Mouse (Mus musculus) hindbrain, embryonic 12.5 days (tissue): Measurements from ENCODE around the gene Hpf1. TPM values are rescaled to one million over a fixed set of nuclear protein-coding genes. Genes with fewer than 3 reads are reported as not detected.

Experiments
- ATAC-seq: fragments of 200-750 bp; cut with Nextera tagmentation; 2 replicates; pipeline ENCODE4 v1.8.0; 2017; ENCODE audit warnings: moderate TSS enrichment; ENCODE audit not compliant: low FRiP score
- H3K27ac ChIP-seq: fragments of 300-500 bp; sonication (generic); 2 replicates; pipeline ENCODE4 v1.5.1; 2016; ENCODE audit warnings: mild to moderate bottlenecking
- H3K27me3 ChIP-seq: fragments of 300-500 bp; sonication (generic); 2 replicates; pipeline ENCODE4 v1.6.1; 2016; ENCODE audit warnings: mild to moderate bottlenecking
- H3K36me3 ChIP-seq: fragments of 300-500 bp; sonication (generic); 2 replicates; pipeline ENCODE4 v1.6.1; 2016; ENCODE audit warnings: mild to moderate bottlenecking
- H3K4me1 ChIP-seq: fragments of 300-500 bp; sonication (generic); 2 replicates; pipeline ENCODE4 v1.6.1; 2016
- H3K4me2 ChIP-seq: fragments of 300-500 bp; sonication (generic); replicated peaks from 2 replicates; pipeline ENCODE4 v1.6.1; 2016; ENCODE audit warnings: mild to moderate bottlenecking
- H3K4me3 ChIP-seq: fragments of 300-500 bp; sonication (generic); 2 replicates; pipeline ENCODE4 v1.5.1; 2016; ENCODE audit warnings: mild to moderate bottlenecking
- H3K9ac ChIP-seq: fragments of 300-500 bp; sonication (generic); 2 replicates; pipeline ENCODE4 v1.6.1; 2016; ENCODE audit warnings: mild to moderate bottlenecking, moderate library complexity
- H3K9me3 ChIP-seq: fragments of 300-500 bp; sonication (generic); replicated peaks from 2 replicates; pipeline ENCODE4 v1.6.1; 2016; ENCODE audit warnings: mild to moderate bottlenecking
- WGBS: fragments of 180-500 bp; shearing (Covaris S2); methylation state at CpG from one replicate; pipeline ENCODE4 v1.1.7; 2016; 5-methylcytosine and 5-hydroxymethylcytosine counted together
- polyA plus RNA-seq: library from polyadenylated mRNA; unstranded; fragments of >200 nt; fragmentation: Nextera tagmentation; extraction: Ambion mirVana; gene quantifications from 2 replicates; pipeline ENCODE4 v1.2.1, GENCODE M21; 2016

The Hpf1 gene
- polyA plus RNA-seq, 1 experiment from 2014 or later = 116 TPM

- ATAC-seq = no peak
- Histone ChIP-seq H3K36me3 (no peaks in the 10 kb centered on the region), H3K4me3 (no peak overlapping the region), H3K27ac (no peak overlapping the region), H3K4me1 (no peaks in the 10 kb centered on the region), H3K27me3 (no peaks in the 10 kb centered on the region; the same call in 1 of the 2 replicates), H3K4me2 (no peak overlapping the region), H3K9ac (no peak overlapping the region), H3K9me3 (no peaks in the 10 kb centered on the region)
- 85% methylated on average over 2 of the region's 2 CpGs for WGBS
Observed at GRCm38 (mm10) chr8:60869761-60870160, 20.5 kb upstream of the Hpf1 start.

- Histone ChIP-seq H3K9me3 (no peaks in the 10 kb centered on the region), H3K4me1 (no peaks in the 10 kb centered on the region), H3K27ac (no peak overlapping the region), H3K36me3 (no peaks in the 10 kb centered on the region), H3K27me3 (no peaks in the 10 kb centered on the region; the same call in 1 of the 2 replicates), H3K4me3 (no peak overlapping the region), H3K4me2 (no peak overlapping the region), H3K9ac (no peak overlapping the region)
- ATAC-seq = no peak
- WGBS = 89% methylated on average over 13 of the region's 13 CpGs
Observed at GRCm38 (mm10) chr8:60870231-60871193, 19.7 kb upstream of the Hpf1 start.

GRCm38 (mm10) chr8:60878617-60879016 is 11.6 kb upstream of the Hpf1 start:
- H3K27me3 ChIP-seq = no peaks in the 10 kb centered on the region
- H3K4me1 ChIP-seq = no peaks in the 10 kb centered on the region
- H3K36me3 ChIP-seq = no peaks in the 10 kb centered on the region
- H3K27ac ChIP-seq = no peak overlapping the region
- H3K9ac ChIP-seq = no peak overlapping the region
- ATAC-seq = no peak
- WGBS = 57% methylated on average over 2 of the region's 2 CpGs
- H3K4me2 ChIP-seq = no peak overlapping the region
- H3K9me3 ChIP-seq = no peaks in the 10 kb centered on the region
- no peak overlapping the region for H3K4me3 ChIP-seq

- no peak overlapping the region for H3K4me2 ChIP-seq
- H3K27me3 ChIP-seq = no peaks in the 10 kb centered on the region
- H3K36me3 ChIP-seq = no peaks in the 10 kb centered on the region
- H3K4me3 ChIP-seq = no peak overlapping the region
- H3K9ac ChIP-seq = no peak overlapping the region
- no peak overlapping the region for H3K27ac ChIP-seq
- WGBS = 76% methylated on average over 4 of the region's 4 CpGs
- no peaks in the 10 kb centered on the region for H3K9me3 ChIP-seq
- no peak for ATAC-seq
- no peaks in the 10 kb centered on the region for H3K4me1 ChIP-seq
Observed at GRCm38 (mm10) chr8:60883419-60884137, 6.6 kb upstream of the Hpf1 start.

GRCm38 (mm10) chr8:60886736-60887135 is 3.5 kb upstream of the Hpf1 start:
- Histone ChIP-seq H3K27me3 (no peaks in the 10 kb centered on the region), H3K27ac (no peak overlapping the region), H3K4me1 (peaks cover 11% of the 10 kb centered on the region), H3K4me3 (no peak overlapping the region), H3K36me3 (no peaks in the 10 kb centered on the region), H3K4me2 (no peak overlapping the region), H3K9me3 (no peaks in the 10 kb centered on the region), H3K9ac (no peak overlapping the region)
- WGBS = 66% methylated on average over 6 of the region's 6 CpGs
- no peak for ATAC-seq

- no peak overlapping the region for H3K27ac ChIP-seq
- 90% methylated on average over 11 of the region's 11 CpGs for WGBS
- peak overlapping the region; percentile 71; the same call in 1 of the 2 replicates for H3K4me2 ChIP-seq
- H3K9me3 ChIP-seq = no peaks in the 10 kb centered on the region
- H3K27me3 ChIP-seq = no peaks in the 10 kb centered on the region
- peaks cover 12% of the 10 kb centered on the region for H3K4me1 ChIP-seq
- peak overlapping the region; percentile 73; the same call in 1 of the 2 replicates for H3K4me3 ChIP-seq
- ATAC-seq = no peak
- H3K9ac ChIP-seq = no peak overlapping the region
- H3K36me3 ChIP-seq = 0 out of 2 replicates have a peak, but pooled peaks cover 4% of the 10 kb centered on the region
Observed at GRCm38 (mm10) chr8:60889131-60889842, 931 bp upstream of the Hpf1 start.

GRCm38 (mm10) chr8:60890520-60890874 is 279 bp downstream of the Hpf1 start:
- ATAC-seq = no peak
- Histone ChIP-seq H3K4me3 (peak overlapping the region; percentile 73), H3K9ac (peak overlapping the region; percentile 75), H3K27me3 (no peaks in the 10 kb centered on the region), H3K4me1 (peaks cover 12% of the 10 kb centered on the region), H3K36me3 (0 out of 2 replicates have a peak, but pooled peaks cover 5% of the 10 kb centered on the region), H3K27ac (no peak overlapping the region), H3K9me3 (no peaks in the 10 kb centered on the region), H3K4me2 (peak overlapping the region; percentile 71)
- WGBS = 3% methylated on average over 23 of the region's 23 CpGs

- H3K27ac ChIP-seq = no peak overlapping the region
- no peak overlapping the region for H3K9ac ChIP-seq
- no peak overlapping the region for H3K4me3 ChIP-seq
- ATAC-seq = no peak
- peak overlapping the region; percentile 71; the same call in 1 of the 2 replicates for H3K4me2 ChIP-seq
- H3K4me1 ChIP-seq = peaks cover 12% of the 10 kb centered on the region
- 92% methylated on average over 4 of the region's 4 CpGs for WGBS
- H3K36me3 ChIP-seq = peaks cover 10% of the 10 kb centered on the region
- H3K27me3 ChIP-seq = no peaks in the 10 kb centered on the region
- H3K9me3 ChIP-seq = no peaks in the 10 kb centered on the region
Observed at GRCm38 (mm10) chr8:60891757-60892156, 1.5 kb downstream of the Hpf1 start.

- no peaks in the 10 kb centered on the region for H3K9me3 ChIP-seq
- no peak overlapping the region for H3K4me3 ChIP-seq
- ATAC-seq = no peak
- no peak overlapping the region for H3K9ac ChIP-seq
- H3K36me3 ChIP-seq = peaks cover 10% of the 10 kb centered on the region
- H3K4me2 ChIP-seq = no peak overlapping the region
- peaks cover 9% of the 10 kb centered on the region for H3K4me1 ChIP-seq
- H3K27me3 ChIP-seq = no peaks in the 10 kb centered on the region
- H3K27ac ChIP-seq = no peak overlapping the region
- WGBS = 91% methylated on average over 6 of the region's 6 CpGs
Observed at GRCm38 (mm10) chr8:60895878-60896277, 5.7 kb downstream of the Hpf1 start.

GRCm38 (mm10) chr8:60900147-60900546 is 9.9 kb downstream of the Hpf1 start:
- no peak; the same call in 1 of the 2 replicates for ATAC-seq
- H3K9ac ChIP-seq = no peak overlapping the region
- H3K9me3 ChIP-seq = no peaks in the 10 kb centered on the region
- no peak overlapping the region for H3K4me2 ChIP-seq
- H3K4me1 ChIP-seq = no peaks in the 10 kb centered on the region
- 87% methylated on average over 9 of the region's 9 CpGs for WGBS
- no peaks in the 10 kb centered on the region for H3K27me3 ChIP-seq
- peaks cover 14% of the 10 kb centered on the region for H3K36me3 ChIP-seq
- H3K4me3 ChIP-seq = no peak overlapping the region
- H3K27ac ChIP-seq = no peak overlapping the region

GRCm38 (mm10) chr8:60912081-60912480 is 21.9 kb downstream of the Hpf1 start:
- H3K9me3 ChIP-seq = no peaks in the 10 kb centered on the region
- no peaks in the 10 kb centered on the region for H3K27me3 ChIP-seq
- 81% methylated on average over 4 of the region's 4 CpGs for WGBS
- H3K27ac ChIP-seq = no peak overlapping the region
- H3K4me3 ChIP-seq = no peak overlapping the region
- H3K4me1 ChIP-seq = no peaks in the 10 kb centered on the region
- no peak overlapping the region for H3K9ac ChIP-seq
- no peak for ATAC-seq
- H3K4me2 ChIP-seq = no peak overlapping the region
- peaks cover 7% of the 10 kb centered on the region; the same call in 1 of the 2 replicates for H3K36me3 ChIP-seq

- Histone ChIP-seq H3K4me1 (no peaks in the 10 kb centered on the region), H3K36me3 (peaks cover 7% of the 10 kb centered on the region; the same call in 1 of the 2 replicates), H3K9ac (no peak overlapping the region), H3K27ac (no peak overlapping the region), H3K4me3 (no peak overlapping the region), H3K4me2 (no peak overlapping the region), H3K27me3 (no peaks in the 10 kb centered on the region), H3K9me3 (no peaks in the 10 kb centered on the region)
- ATAC-seq = no peak
- WGBS = 62% methylated on average over 10 of the region's 10 CpGs
Observed at GRCm38 (mm10) chr8:60912554-60912953, 22.3 kb downstream of the Hpf1 start.
